In the genomic region with DNA sequence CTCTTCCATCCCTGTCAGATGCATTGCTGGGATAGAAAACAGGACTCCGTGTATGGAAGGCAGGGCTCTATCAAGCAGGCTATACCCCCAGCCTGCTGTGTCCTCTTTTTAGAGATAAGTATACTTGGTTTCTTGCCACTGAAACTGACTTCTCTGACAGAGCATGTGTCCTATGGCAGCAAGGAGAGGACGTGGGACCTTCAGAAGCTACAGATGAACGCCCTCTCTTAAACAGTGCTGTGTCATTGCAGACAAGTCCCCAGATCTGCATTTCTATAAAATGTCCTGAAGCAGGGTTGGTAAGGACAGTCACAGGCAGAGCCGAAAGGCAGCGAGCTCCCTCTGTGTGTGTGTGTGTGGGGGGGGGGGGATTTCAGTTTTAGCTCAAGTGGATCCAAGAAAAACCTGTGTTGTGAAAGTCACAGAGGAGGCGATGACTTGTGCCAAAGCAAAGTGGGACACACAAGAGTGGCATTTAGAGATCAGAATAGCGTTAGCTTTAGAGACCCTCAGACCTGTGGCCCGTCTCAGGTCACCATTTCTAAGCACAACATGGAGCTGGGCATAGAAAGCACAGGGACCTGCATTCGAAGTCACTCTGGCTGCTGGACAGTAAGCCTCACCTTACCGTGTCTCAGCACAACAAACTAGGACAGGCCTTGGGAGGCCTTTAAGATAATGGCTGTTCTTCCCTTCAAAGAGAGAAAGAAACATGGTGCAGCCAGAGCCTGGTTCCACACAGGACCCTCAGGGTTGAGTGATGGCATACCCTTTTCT, we compare ENCODE assay signal across 10 mouse cellular contexts. TPM values are rescaled to one million over a fixed set of nuclear protein-coding genes. Genes with fewer than 3 reads are reported as not detected.
DNase-seq lines count a peak whose midpoint lies in the region; ATAC-seq and TF ChIP-seq lines count a peak whose summit lies in the region.
"Had no signal": no experiment of that assay in that cellular context is flagged by ENCODE, and none has a peak within 500 bp of the region (broad histone marks: within the 10 kb centered on the region; RNA-seq: fewer than 3 reads in every experiment).

No protein-coding gene starts in this region.

- ATAC-seq in heart, postnatal 0 days (ENCODE audit: insufficient read depth, low read depth): no peak

- TF ChIP-seq POLR2A in cortical plate, adult 2 months (IDR thresholded peaks at IDR 0.05; ENCODE audit: extremely low read depth, insufficient read depth, low read length): no peak

- peak overlapping the region; percentile 92 for H3K27ac ChIP-seq in left cerebral cortex, adult 2 months
- peak overlapping the region; percentile 73 for H3K27ac ChIP-seq in cortical plate, adult 2 months (ENCODE audit: insufficient read depth, low read length)
- H3K27ac ChIP-seq in heart, postnatal 0 days (ENCODE audit: low read depth): peak overlapping the region; percentile 83
- H3K27ac ChIP-seq: hindbrain, embryonic 14.5 days; limb, embryonic 15.5 days; lung, embryonic 15.5 days had no signal

- H3K4me1 ChIP-seq in cortical plate, adult 2 months (ENCODE audit: control insufficient read depth, insufficient read depth, low read length): peaks cover 8% of the 10 kb centered on the region; the same call in 1 of the 2 replicates
- H3K4me1 ChIP-seq in heart, postnatal 0 days (ENCODE audit: control insufficient read depth, insufficient read depth): peaks cover 21% of the 10 kb centered on the region
- H3K4me1 ChIP-seq: lung, embryonic 15.5 days had no signal

- H3K4me3 ChIP-seq in left cerebral cortex, adult 2 months: no peak overlapping the region
- H3K4me3 ChIP-seq in cortical plate, adult 2 months (ENCODE audit: insufficient read depth, low read length): no peak overlapping the region
- no peak overlapping the region for H3K4me3 ChIP-seq in heart, postnatal 0 days (ENCODE audit: low read depth, low read length)
- H3K4me3 ChIP-seq: limb, embryonic 15.5 days; lung, embryonic 15.5 days had no signal

- DNase-seq in left cerebral cortex, adult 2 months (ENCODE audit: extremely low spot score in 1 of 2, low spot score in 2 of 2): peak in 1 of 2 experiments; percentile 24
- DNase-seq in left cerebral cortex, postnatal 10 days (ENCODE audit: extremely low spot score in 1 of 2, low spot score in 2 of 2): no peak
- peak; percentile 41 for DNase-seq in ZHBTc4 (ENCODE audit: low read depth, low spot score)
- DNase-seq in heart, postnatal 0 days (ENCODE audit: low spot score): peak; percentile 18
- no peak for DNase-seq in embryo, embryonic 10 days (ENCODE audit: low spot score)
- no peak for DNase-seq in lung, postnatal 14 days

- WGBS in heart, postnatal 0 days: 42% methylated on average over 10 of the region's 10 CpGs

- intact Hi-C loops in left cerebral cortex, adult 2 months (cut with DNase I): loop anchor here (1.0 kb wide), 1 partner anchor 112 kb away; the partner anchor contains the start of gene Kdm7a
- intact Hi-C loops in left cerebral cortex, postnatal 10 days (cut with DNase I): no loop called here

- no peak for TF ChIP-seq EP300 in heart, postnatal 0 days (IDR thresholded peaks at IDR 0.05; ENCODE audit: low read depth)

- H3K36me3 ChIP-seq in heart, postnatal 0 days (replicated peaks; ENCODE audit: control insufficient read depth, insufficient read depth, low read length): no peaks in the 10 kb centered on the region
- H3K36me3 ChIP-seq: limb, embryonic 15.5 days; lung, embryonic 15.5 days had no signal

- H3K27me3 ChIP-seq in heart, postnatal 0 days (ENCODE audit: control insufficient read depth, insufficient read depth, low read length): no peaks in the 10 kb centered on the region
- H3K27me3 ChIP-seq: limb, embryonic 15.5 days; lung, embryonic 15.5 days had no signal

- TF ChIP-seq CTCF in left cerebral cortex, adult 2 months (IDR thresholded peaks at IDR 0.05): no peak
- no peak for TF ChIP-seq CTCF in cortical plate, adult 2 months (IDR thresholded peaks at IDR 0.05; ENCODE audit: extremely low read depth, insufficient read depth, low read length)
- no peak for TF ChIP-seq CTCF in heart, postnatal 0 days (IDR thresholded peaks at IDR 0.05; ENCODE audit: low read depth)

- H3K9ac ChIP-seq in heart, postnatal 0 days (replicated peaks; ENCODE audit: low read depth, low read length): peak overlapping the region; percentile 4
- H3K9ac ChIP-seq: hindbrain, embryonic 14.5 days; limb, embryonic 15.5 days; lung, embryonic 15.5 days had no signal

- no peaks in the 10 kb centered on the region for H3K9me3 ChIP-seq in heart, postnatal 0 days (replicated peaks; ENCODE audit: control insufficient read depth, low read length)
- H3K9me3 ChIP-seq: limb, embryonic 15.5 days; lung, embryonic 15.5 days had no signal

- H3K4me2 ChIP-seq in heart, postnatal 0 days (ENCODE audit: low read depth, low read length): no peak overlapping the region
- H3K4me2 ChIP-seq: hindbrain, embryonic 14.5 days; limb, embryonic 15.5 days; lung, embryonic 15.5 days had no signal

RNA-seq across cellular contexts. Expression of gene Slc37a3, which starts 59.4 kb away (rescaled TPM):
- 10 to 100 TPM; 68.1 to 73.1 TPM for total RNA-seq in left cerebral cortex, adult 2 months (2021)
- total RNA-seq in left cerebral cortex, postnatal 10 days (2021): 10 to 100 TPM; 71.4 to 86.2 TPM
- 32.7 and 36.3 TPM in 2 replicates for polyA plus RNA-seq in cortical plate, adult 2 months (2012; rRNA removed)
- total RNA-seq in heart, postnatal 0 days (2014; rRNA removed; ENCODE audit: low replicate concordance): 9.0 and 12.6 TPM in 2 replicates
- 19.9 TPM in 2 replicates for polyA plus RNA-seq in heart, postnatal 0 days (2015; fragmentation: Nextera tagmentation; extraction: Ambion mirVana)

Comparison
In these comparisons a context has a peak if more than half of its experiments do, and no peak if none do; other contexts are left out.
1. DNase-seq: peak in ZHBTc4 (single experiment) and heart, postnatal 0 days (single experiment); none in left cerebral cortex, postnatal 10 days (0 of 2), embryo, embryonic 10 days (single experiment) and lung, postnatal 14 days (single experiment).
2. Peak in every context shown above with its lines, with median percentiles within 50 percentile points of each other: H3K27ac ChIP-seq.